Mouse (Mus musculus) lung, postnatal 0 days (tissue): ENCODE measurements around the gene Tnr. TPM values are rescaled to one million over a fixed set of nuclear protein-coding genes. Genes with fewer than 3 reads are reported as not detected.

Source experiments
- ATAC-seq: fragments of 200-750 bp; cut with Nextera tagmentation; 2 replicates; pipeline ENCODE4 v1.8.0; 2017; ENCODE audit warnings: moderate library complexity
- DNase-seq: peaks from one replicate; pipeline ENCODE4 v3.0.0-alpha.2; 2016; ENCODE audit warnings: low spot score
- H3K27ac ChIP-seq: fragments of 300-500 bp; sonication (generic); 2 replicates; pipeline ENCODE4 v1.5.1; 2014; ENCODE audit warnings: antibody characterized with exemption, mild to moderate bottlenecking, low read length, mixed read lengths
- H3K27me3 ChIP-seq: fragments of 300-500 bp; sonication (generic); replicated peaks from 2 replicates; pipeline ENCODE4 v1.6.1; 2014; ENCODE audit warnings: low read length, mixed read lengths; ENCODE audit not compliant: insufficient read depth
- H3K36me3 ChIP-seq: fragments of 300-500 bp; sonication (generic); 2 replicates; pipeline ENCODE4 v1.6.1; 2014; ENCODE audit warnings: low read length, mixed read lengths; ENCODE audit not compliant: insufficient read depth
- H3K4me1 ChIP-seq: fragments of 300-500 bp; sonication (generic); 2 replicates; pipeline ENCODE4 v1.6.1; 2014; ENCODE audit warnings: antibody characterized with exemption, low read depth, low read length, mixed read lengths; ENCODE audit not compliant: insufficient read depth
- H3K4me2 ChIP-seq: fragments of 300-500 bp; sonication (generic); replicated peaks from 2 replicates; pipeline ENCODE4 v1.6.1; 2014; ENCODE audit warnings: low read depth, mild to moderate bottlenecking, low read length, moderate library complexity, mixed read lengths
- H3K4me3 ChIP-seq: fragments of 300-500 bp; sonication (generic); 2 replicates; pipeline ENCODE4 v1.5.1; 2014; ENCODE audit warnings: low read depth, low read length
- H3K9ac ChIP-seq: fragments of 300-500 bp; sonication (generic); replicated peaks from 2 replicates; pipeline ENCODE4 v1.6.1; 2014; ENCODE audit warnings: low read depth, mild to moderate bottlenecking
- H3K9me3 ChIP-seq: fragments of 300-500 bp; sonication (generic); 2 replicates; pipeline ENCODE4 v1.6.1; 2016; ENCODE audit warnings: low read length, mixed read lengths
- CTCF ChIP-seq: IDR thresholded peaks from 2 replicates; pipeline ENCODE4 v1.5.1; 2016; ENCODE audit warnings: antibody characterized with exemption, mild to moderate bottlenecking
- EP300 ChIP-seq: IDR thresholded peaks from 2 replicates; pipeline ENCODE4 v1.6.1; 2016; ENCODE audit warnings: antibody characterized with exemption, mild to moderate bottlenecking, control low read depth
- WGBS: fragments of 180-500 bp; shearing (Covaris S2); extraction: QIAGEN DNeasy Blood & Tissue Kit; methylation state at CpG from one replicate; pipeline ENCODE4 v1.1.7; 2014; 5-methylcytosine and 5-hydroxymethylcytosine counted together
- polyA plus RNA-seq: library from polyadenylated mRNA; unstranded; fragments of >200 nt; fragmentation: Nextera tagmentation; extraction: Ambion mirVana; gene quantifications from 2 replicates; pipeline ENCODE4 v1.2.1, GENCODE M21; 2015

The Tnr gene
- polyA plus RNA-seq, 1 experiment from 2014 or later = not detected

GRCm38 (mm10) chr1:159745311-159745710 is 221.7 kb downstream of the Tnr start:
- H3K27me3 ChIP-seq = no peaks in the 10 kb centered on the region
- WGBS = 57% methylated on average over 2 of the region's 2 CpGs

GRCm38 (mm10) chr1:159747969-159748368 is 224.4 kb downstream of the Tnr start:
- Histone ChIP-seq H3K9ac (no peak overlapping the region), H3K27me3 (no peaks in the 10 kb centered on the region), H3K4me3 (no peak overlapping the region), H3K9me3 (no peaks in the 10 kb centered on the region), H3K4me1 (no peaks in the 10 kb centered on the region), H3K27ac (no peak overlapping the region), H3K36me3 (no peaks in the 10 kb centered on the region), H3K4me2 (no peak overlapping the region)
- TF ChIP-seq CTCF (no peak), EP300 (no peak)
- 77% methylated on average over 7 of the region's 7 CpGs for WGBS
- ATAC-seq (no peak), DNase-seq (no peak)

More at GRCm38 (mm10) chr1:159745311-159745710, 221.7 kb downstream of the Tnr start:
- Histone ChIP-seq H3K4me2 (no peak overlapping the region), H3K4me3 (no peak overlapping the region), H3K9me3 (no peaks in the 10 kb centered on the region), H3K27ac (no peak overlapping the region), H3K36me3 (no peaks in the 10 kb centered on the region), H3K9ac (no peak overlapping the region), H3K4me1 (no peaks in the 10 kb centered on the region)
- TF ChIP-seq EP300 = no peak
- no peak for TF ChIP-seq CTCF
- no peak for ATAC-seq
- no peak for DNase-seq

GRCm38 (mm10) chr1:159750411-159750810 is 226.8 kb downstream of the Tnr start:
- H3K4me1 ChIP-seq = no peaks in the 10 kb centered on the region
- WGBS = 60% methylated on average over 5 of the region's 5 CpGs
- TF ChIP-seq EP300 = no peak
- no peak for TF ChIP-seq CTCF
- no peak overlapping the region for H3K9ac ChIP-seq
- ATAC-seq (no peak), DNase-seq (no peak)
- H3K27ac ChIP-seq = no peak overlapping the region
- no peak overlapping the region for H3K4me3 ChIP-seq
- H3K4me2 ChIP-seq = no peak overlapping the region
- no peaks in the 10 kb centered on the region for H3K9me3 ChIP-seq
- H3K36me3 ChIP-seq = no peaks in the 10 kb centered on the region
- H3K27me3 ChIP-seq = no peaks in the 10 kb centered on the region

DNA sequence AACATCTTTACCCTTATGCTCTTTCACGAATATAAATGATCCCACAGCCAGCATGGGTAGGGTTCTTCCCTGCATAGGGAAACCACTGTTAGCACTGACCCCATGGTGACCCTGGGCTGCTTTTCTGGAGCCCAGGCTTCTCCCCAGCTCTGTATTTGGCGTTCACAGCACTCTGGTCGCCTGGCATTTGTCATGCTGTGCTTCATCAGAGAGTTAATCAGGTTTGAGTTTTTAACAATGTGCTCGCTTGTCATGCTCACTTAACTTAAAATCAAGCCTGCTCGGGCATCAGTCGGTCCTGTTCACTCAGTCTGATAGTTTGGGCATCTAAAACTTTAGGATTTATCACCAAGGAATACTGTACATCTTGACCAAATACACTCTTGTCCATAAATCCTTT is 227.3 kb downstream of the Tnr start:
- Histone ChIP-seq H3K27ac (no peak overlapping the region), H3K4me1 (no peaks in the 10 kb centered on the region)
- no peak for ATAC-seq

DNA sequence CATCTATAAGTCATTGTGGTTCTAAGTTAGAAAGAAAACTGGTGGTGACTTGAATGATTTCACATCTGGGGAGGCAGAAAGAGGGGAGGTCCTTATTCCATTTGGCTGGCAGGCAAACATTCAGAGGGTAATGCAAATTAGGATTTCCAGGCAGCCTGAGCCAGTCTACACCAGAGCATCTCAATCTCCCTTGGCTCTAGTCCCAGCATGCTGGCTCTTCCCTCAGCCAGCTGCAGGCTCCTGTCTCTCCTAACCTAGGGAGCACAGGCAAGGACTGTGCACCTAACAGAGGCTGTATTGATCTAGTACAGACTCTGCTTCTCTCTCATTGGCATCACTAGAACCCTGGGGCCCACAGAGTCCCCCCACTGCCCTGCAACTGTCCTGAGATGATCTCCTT is 237.4 kb downstream of the Tnr start:
- TF ChIP-seq EP300 (no peak), CTCF (no peak)
- no peaks in the 10 kb centered on the region for H3K4me1 ChIP-seq
- no peak for ATAC-seq
- no peaks in the 10 kb centered on the region for H3K27me3 ChIP-seq
- H3K9ac ChIP-seq = no peak overlapping the region
- no peaks in the 10 kb centered on the region for H3K9me3 ChIP-seq
- no peak overlapping the region for H3K4me2 ChIP-seq
- no peaks in the 10 kb centered on the region for H3K36me3 ChIP-seq
- DNase-seq = no peak
- H3K27ac ChIP-seq = no peak overlapping the region
- H3K4me3 ChIP-seq = no peak overlapping the region

More for the DNA sequence above, 227.3 kb downstream of the Tnr start:
- Histone ChIP-seq H3K9ac (no peak overlapping the region), H3K36me3 (no peaks in the 10 kb centered on the region), H3K9me3 (no peaks in the 10 kb centered on the region), H3K4me3 (no peak overlapping the region), H3K4me2 (no peak overlapping the region), H3K27me3 (no peaks in the 10 kb centered on the region)
- no peak for DNase-seq
- no peak for TF ChIP-seq EP300
- no peak for TF ChIP-seq CTCF
- WGBS = 54% methylated on average over 6 of the region's 6 CpGs

- TF ChIP-seq EP300 (no peak), CTCF (no peak)
- H3K9ac ChIP-seq = no peak overlapping the region
- H3K27me3 ChIP-seq = no peaks in the 10 kb centered on the region
- no peak overlapping the region for H3K4me3 ChIP-seq
- H3K4me2 ChIP-seq = no peak overlapping the region
- DNase-seq (no peak), ATAC-seq (no peak)
- H3K36me3 ChIP-seq = no peaks in the 10 kb centered on the region
- WGBS = 63% methylated on average over 2 of the region's 2 CpGs
- no peaks in the 10 kb centered on the region for H3K4me1 ChIP-seq
- H3K9me3 ChIP-seq = no peaks in the 10 kb centered on the region
- H3K27ac ChIP-seq = no peak overlapping the region
Measured at GRCm38 (mm10) chr1:159763901-159764300, 240.3 kb downstream of the Tnr start.

- Histone ChIP-seq H3K4me2 (no peak overlapping the region), H3K4me1 (no peaks in the 10 kb centered on the region), H3K27me3 (no peaks in the 10 kb centered on the region), H3K27ac (no peak overlapping the region), H3K36me3 (no peaks in the 10 kb centered on the region), H3K9me3 (no peaks in the 10 kb centered on the region), H3K4me3 (no peak overlapping the region), H3K9ac (no peak overlapping the region)
- ATAC-seq = no peak
- TF ChIP-seq EP300 (no peak), CTCF (no peak)
- no peak for DNase-seq
- WGBS = 60% methylated on average over 2 of the region's 2 CpGs
Measured at GRCm38 (mm10) chr1:159764897-159765296, 241.3 kb downstream of the Tnr start.
